Mouse (Mus musculus) kidney, embryonic 16.5 days (tissue): ENCODE data around the gene Chp2. TPM values are rescaled to one million over a fixed set of nuclear protein-coding genes. Genes with fewer than 3 reads are reported as not detected.

ENCODE experiments used
- ATAC-seq: fragments of 200-750 bp; cut with Nextera tagmentation; 2 replicates; pipeline ENCODE4 v1.8.0; 2017; ENCODE audit warnings: moderate TSS enrichment; ENCODE audit not compliant: low FRiP score, low TSS enrichment
- H3K27ac ChIP-seq: fragments of 300-500 bp; sonication (generic); 2 replicates; pipeline ENCODE4 v1.5.1; 2014; ENCODE audit warnings: low read length
- H3K27me3 ChIP-seq: fragments of 300-500 bp; sonication (generic); 2 replicates; pipeline ENCODE4 v1.6.1; 2014; ENCODE audit warnings: low read length, control low read depth, mixed read lengths; ENCODE audit not compliant: insufficient read depth
- H3K36me3 ChIP-seq: fragments of 300-500 bp; sonication (generic); 2 replicates; pipeline ENCODE4 v1.6.1; 2014; ENCODE audit warnings: low read length, control low read depth, mixed read lengths; ENCODE audit not compliant: insufficient read depth
- H3K4me1 ChIP-seq: fragments of 300-500 bp; sonication (generic); 2 replicates; pipeline ENCODE4 v1.6.1; 2014; ENCODE audit warnings: low read length, control low read depth, mixed read lengths; ENCODE audit not compliant: insufficient read depth
- H3K4me2 ChIP-seq: fragments of 300-500 bp; sonication (generic); replicated peaks from 2 replicates; pipeline ENCODE4 v1.6.1; 2014; ENCODE audit warnings: low read depth, low read length
- H3K4me3 ChIP-seq: fragments of 300-500 bp; sonication (generic); 2 replicates; pipeline ENCODE4 v1.5.1; 2014; ENCODE audit warnings: mild to moderate bottlenecking, low read length
- H3K9ac ChIP-seq: fragments of 300-500 bp; sonication (generic); replicated peaks from 2 replicates; pipeline ENCODE4 v1.6.1; 2014; ENCODE audit warnings: low read length
- H3K9me3 ChIP-seq: fragments of 300-500 bp; sonication (generic); 2 replicates; pipeline ENCODE4 v1.6.1; 2016; ENCODE audit warnings: low read length, control low read depth
- WGBS: fragments of 180-500 bp; shearing (Covaris S2); extraction: QIAGEN DNeasy Blood & Tissue Kit; methylation state at CpG from one replicate; pipeline ENCODE4 v1.1.7; 2014; 5-methylcytosine and 5-hydroxymethylcytosine counted together
- polyA plus RNA-seq: library from polyadenylated mRNA; unstranded; fragments of >200 nt; fragmentation: Nextera tagmentation; extraction: Ambion mirVana; gene quantifications from 2 replicates; pipeline ENCODE4 v1.2.1, GENCODE M21; 2015

Chp2 gene
- polyA plus RNA-seq, 1 experiment from 2014 or later = 0.46 TPM

DNA sequence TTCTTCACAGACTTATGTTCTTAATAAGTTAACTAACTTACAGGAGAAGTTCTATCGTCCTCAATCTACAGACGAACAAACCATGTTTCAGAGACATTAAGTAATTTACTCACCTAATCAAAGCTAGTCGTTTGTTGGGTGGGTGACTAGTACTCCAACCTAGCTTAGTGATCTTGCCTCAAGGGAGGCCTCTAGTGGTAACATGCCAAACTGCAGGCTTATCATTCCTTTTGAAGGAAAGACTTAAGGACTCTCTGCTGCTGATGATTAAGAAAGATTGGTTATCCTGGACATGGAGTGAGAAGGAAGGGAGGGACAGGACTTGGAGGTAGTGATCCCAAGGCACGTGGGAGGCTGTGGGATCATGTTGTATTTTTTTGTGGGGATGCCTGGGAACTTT is 22.0 kb upstream of the Chp2 start:
- H3K9ac ChIP-seq = no peak overlapping the region
- no peak for ATAC-seq

DNA sequence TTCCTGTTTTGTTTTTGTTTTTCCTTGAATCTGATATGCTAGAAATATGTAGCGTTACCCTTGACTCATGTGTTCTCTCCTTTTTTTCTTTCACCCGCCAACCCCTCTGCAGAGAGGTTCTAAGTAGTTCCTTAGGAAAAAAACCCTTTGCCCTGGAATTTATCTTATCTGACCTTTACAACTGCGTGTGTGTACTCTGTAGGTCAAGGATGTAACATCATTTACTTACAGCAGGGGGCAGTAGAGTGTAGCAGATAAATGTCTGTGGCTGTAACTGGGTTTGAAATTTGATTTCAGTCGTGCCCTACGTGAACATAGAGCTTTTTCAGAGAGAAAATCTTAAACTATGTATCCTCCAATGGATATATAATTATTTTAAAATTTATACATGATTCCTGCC is 20.0 kb upstream of the Chp2 start:
- H3K4me1 ChIP-seq = no peaks in the 10 kb centered on the region
- no peak overlapping the region for H3K4me3 ChIP-seq
- no peaks in the 10 kb centered on the region for H3K27me3 ChIP-seq
- H3K27ac ChIP-seq = no peak overlapping the region
- H3K9ac ChIP-seq = no peak overlapping the region
- ATAC-seq = no peak
- WGBS = 25% methylated on average over 5 of the region's 5 CpGs
- H3K4me2 ChIP-seq = no peak overlapping the region
- H3K9me3 ChIP-seq = no peaks in the 10 kb centered on the region
- no peaks in the 10 kb centered on the region for H3K36me3 ChIP-seq

More for the DNA sequence above, 22.0 kb upstream of the Chp2 start:
- no peak overlapping the region for H3K27ac ChIP-seq
- no peak overlapping the region for H3K4me3 ChIP-seq
- H3K4me1 ChIP-seq = no peaks in the 10 kb centered on the region
- no peak overlapping the region for H3K4me2 ChIP-seq
- 23% methylated on average over 4 of the region's 4 CpGs for WGBS
- no peaks in the 10 kb centered on the region for H3K27me3 ChIP-seq
- H3K9me3 ChIP-seq = no peaks in the 10 kb centered on the region
- no peaks in the 10 kb centered on the region for H3K36me3 ChIP-seq

DNA sequence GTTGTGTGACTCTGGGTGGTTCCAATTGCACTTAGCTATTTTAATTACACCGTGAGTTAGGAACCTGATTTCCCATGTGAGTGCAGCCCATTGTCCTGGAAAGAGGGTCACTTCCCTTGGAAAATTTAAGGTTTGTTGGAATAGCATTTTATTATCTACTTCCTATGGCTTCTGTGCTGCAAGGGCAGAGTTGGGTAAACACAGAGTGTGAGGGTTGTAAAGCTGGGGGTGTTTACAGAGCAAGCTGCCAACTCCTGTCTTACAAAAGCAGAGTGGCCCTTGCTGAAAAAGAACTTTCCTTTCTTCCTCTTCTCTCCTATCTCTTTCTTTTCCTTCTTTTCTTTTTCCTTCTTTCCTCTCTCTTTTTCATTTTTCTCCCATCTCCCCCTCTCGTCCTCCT is 15.4 kb upstream of the Chp2 start:
- Histone ChIP-seq H3K9me3 (no peaks in the 10 kb centered on the region), H3K36me3 (no peaks in the 10 kb centered on the region), H3K4me3 (no peak overlapping the region), H3K4me1 (no peaks in the 10 kb centered on the region), H3K9ac (no peak overlapping the region), H3K27me3 (no peaks in the 10 kb centered on the region), H3K4me2 (no peak overlapping the region), H3K27ac (no peak overlapping the region)
- 21% methylated on average over 2 of the region's 2 CpGs for WGBS
- ATAC-seq = no peak

DNA sequence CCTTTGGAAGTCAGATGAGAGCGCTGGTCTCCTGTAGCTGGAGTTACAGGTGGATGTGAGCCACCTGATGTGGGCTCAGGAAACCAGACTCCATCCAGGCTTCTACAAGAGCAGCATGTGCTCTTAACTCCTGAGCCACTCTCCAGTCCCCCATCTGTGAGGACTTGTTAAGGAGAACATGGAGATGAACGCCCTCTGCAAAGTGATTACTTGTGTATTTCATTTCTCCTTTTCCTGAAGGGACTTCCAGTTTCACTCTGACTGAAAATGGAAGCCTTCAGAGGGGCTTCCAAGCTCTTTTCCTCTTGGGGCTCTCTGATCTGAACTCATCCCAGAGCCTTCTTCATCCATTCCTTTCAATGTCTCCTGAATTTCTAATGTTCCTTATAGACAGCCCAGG is 13.2 kb upstream of the Chp2 start:
- Histone ChIP-seq H3K4me3 (no peak overlapping the region), H3K4me2 (no peak overlapping the region), H3K9me3 (no peaks in the 10 kb centered on the region), H3K27ac (no peak overlapping the region), H3K9ac (no peak overlapping the region), H3K27me3 (no peaks in the 10 kb centered on the region), H3K36me3 (no peaks in the 10 kb centered on the region), H3K4me1 (no peaks in the 10 kb centered on the region)
- ATAC-seq = no peak
- 85% methylated on average over 2 of the region's 2 CpGs for WGBS

DNA sequence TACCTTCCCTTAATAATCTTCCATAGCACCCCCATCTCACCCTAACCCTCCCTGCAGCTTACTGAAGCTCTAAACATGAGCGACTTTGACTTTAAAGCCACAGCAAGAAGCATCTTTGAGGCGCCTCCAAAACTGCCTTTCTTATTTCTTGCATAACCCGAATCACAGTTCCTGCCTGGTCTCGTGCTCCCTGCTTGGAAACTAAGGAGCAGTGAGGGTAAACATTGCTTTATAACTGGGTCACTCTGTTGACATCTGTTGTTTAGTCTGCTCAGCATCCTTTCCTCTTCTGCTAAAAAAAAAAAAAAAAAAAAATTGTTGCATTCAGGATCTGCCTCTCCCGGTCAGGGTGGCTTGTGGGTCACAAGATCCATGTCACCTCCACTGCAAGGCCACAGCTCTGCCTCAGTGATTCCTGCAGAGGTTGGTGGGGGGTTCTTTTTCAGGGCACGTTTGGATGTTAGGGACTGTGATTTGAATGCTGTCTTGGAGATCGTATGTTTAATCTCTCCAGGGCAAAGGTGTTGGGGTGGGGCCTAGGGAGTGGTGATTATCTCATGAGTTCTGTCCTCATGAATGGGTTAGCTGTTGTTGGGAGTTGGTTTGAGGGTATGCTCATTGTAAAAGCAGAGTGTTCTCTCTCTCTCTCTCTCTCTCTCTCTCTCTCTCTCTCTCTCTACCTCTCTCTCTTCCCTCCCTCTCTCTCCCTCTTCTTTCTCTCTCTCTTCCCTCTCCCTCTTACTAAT is 10.8 kb upstream of the Chp2 start:
- no peak overlapping the region for H3K4me2 ChIP-seq
- no peaks in the 10 kb centered on the region for H3K27me3 ChIP-seq
- no peak overlapping the region for H3K9ac ChIP-seq
- no peaks in the 10 kb centered on the region for H3K9me3 ChIP-seq
- H3K4me1 ChIP-seq = no peaks in the 10 kb centered on the region
- no peak overlapping the region for H3K27ac ChIP-seq
- no peaks in the 10 kb centered on the region for H3K36me3 ChIP-seq
- 39% methylated on average over 7 of the region's 7 CpGs for WGBS
- no peak for ATAC-seq
- H3K4me3 ChIP-seq = no peak overlapping the region

DNA sequence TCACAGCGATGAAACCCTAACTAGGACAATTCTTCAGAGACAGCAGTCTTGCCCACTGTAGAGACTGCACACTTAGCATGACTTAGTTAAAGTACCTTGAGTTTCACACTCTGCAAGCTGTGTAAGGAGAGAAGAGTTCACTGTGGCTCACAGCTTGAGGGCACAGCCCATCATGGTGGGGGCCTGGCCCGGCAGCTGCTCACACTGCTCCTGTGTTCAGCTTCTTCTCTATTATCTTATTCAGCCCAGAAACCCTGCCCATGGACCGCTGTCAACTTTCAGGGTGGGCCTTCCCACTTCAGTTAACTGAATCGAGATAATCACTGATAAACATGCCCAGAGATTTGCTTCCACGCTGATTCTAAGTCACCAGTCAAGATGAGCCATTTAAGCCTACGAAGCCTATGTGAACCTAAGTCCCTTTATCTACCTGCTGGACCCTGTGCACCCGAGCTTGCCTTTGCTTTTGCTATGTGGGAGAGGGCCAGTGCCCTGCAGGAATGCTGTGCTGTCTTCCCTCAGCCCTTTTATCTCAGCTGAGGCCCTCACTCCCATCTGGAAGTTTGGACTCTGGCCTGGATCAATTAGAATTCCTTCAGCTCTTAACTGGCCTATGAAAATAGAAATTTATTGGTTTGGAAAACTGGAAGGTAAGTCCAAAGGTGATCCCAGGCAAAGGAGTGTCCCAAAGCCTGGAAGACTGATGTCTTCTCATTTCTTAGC is 6.9 kb downstream of the Chp2 start:
- 70% methylated on average over 7 of the region's 7 CpGs for WGBS
- no peak overlapping the region for H3K27ac ChIP-seq

DNA sequence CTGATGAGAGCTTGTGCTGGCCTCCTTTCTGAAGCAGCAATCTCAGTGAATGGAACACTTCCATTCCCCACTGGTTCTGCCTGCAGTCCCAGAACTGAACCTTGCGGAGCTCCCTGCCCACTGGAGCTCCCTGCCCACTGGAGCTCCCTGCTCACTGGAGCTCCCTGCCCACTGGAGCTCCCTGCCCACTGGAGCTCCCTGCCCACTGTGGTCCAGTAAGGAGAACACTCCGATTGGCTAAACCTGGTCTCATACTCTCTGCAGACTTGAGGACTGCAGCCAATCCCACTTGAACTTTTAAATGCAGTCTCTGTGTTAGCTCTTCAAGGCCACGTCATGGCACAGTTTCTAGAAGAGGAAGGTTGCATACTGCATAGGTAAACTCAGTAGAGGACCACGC is 7.4 kb downstream of the Chp2 start:
- 0 out of 2 replicates have a peak, but pooled peaks cover 3% of the 10 kb centered on the region for H3K4me1 ChIP-seq
- no peak overlapping the region for H3K4me3 ChIP-seq
- H3K4me2 ChIP-seq = no peak overlapping the region
- H3K9ac ChIP-seq = no peak overlapping the region
- no peak overlapping the region for H3K27ac ChIP-seq
- H3K36me3 ChIP-seq = no peaks in the 10 kb centered on the region
- no peaks in the 10 kb centered on the region for H3K9me3 ChIP-seq
- WGBS = 82% methylated on average over 4 of the region's 4 CpGs
- no peak for ATAC-seq
- H3K27me3 ChIP-seq = no peaks in the 10 kb centered on the region

More for the DNA sequence above, 6.9 kb downstream of the Chp2 start:
- no peaks in the 10 kb centered on the region for H3K9me3 ChIP-seq
- H3K4me3 ChIP-seq = no peak overlapping the region
- H3K4me1 ChIP-seq = 0 out of 2 replicates have a peak, but pooled peaks cover 3% of the 10 kb centered on the region
- H3K27me3 ChIP-seq = no peaks in the 10 kb centered on the region
- H3K4me2 ChIP-seq = no peak overlapping the region
- no peak for ATAC-seq
- H3K9ac ChIP-seq = no peak overlapping the region
- no peaks in the 10 kb centered on the region for H3K36me3 ChIP-seq

DNA sequence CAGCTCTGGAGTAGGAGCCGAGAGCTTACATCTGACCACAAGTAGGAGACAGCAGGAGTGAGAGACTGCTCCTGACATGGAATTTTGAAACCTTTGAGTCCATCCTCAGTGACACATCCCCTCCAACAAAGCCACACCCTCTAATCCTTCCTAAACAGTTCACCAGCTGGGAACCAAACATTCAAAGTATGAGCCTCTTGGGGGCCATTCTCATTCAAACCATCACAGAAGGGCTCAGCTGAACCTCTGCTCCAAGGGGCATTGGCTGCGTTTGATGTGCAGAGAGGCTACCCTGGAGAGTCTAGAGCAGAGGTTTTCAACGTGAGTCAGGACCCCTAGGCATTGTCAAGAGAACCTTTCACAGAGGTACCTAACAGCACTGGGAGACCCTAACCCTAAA is 10.0 kb downstream of the Chp2 start:
- Histone ChIP-seq H3K36me3 (no peaks in the 10 kb centered on the region), H3K9ac (no peak overlapping the region), H3K9me3 (no peaks in the 10 kb centered on the region), H3K27ac (no peak overlapping the region), H3K4me3 (no peak overlapping the region), H3K4me1 (0 out of 2 replicates have a peak, but pooled peaks cover 3% of the 10 kb centered on the region), H3K27me3 (no peaks in the 10 kb centered on the region), H3K4me2 (no peak overlapping the region)
- no peak for ATAC-seq
- 49% methylated on average over 3 of the region's 3 CpGs for WGBS

DNA sequence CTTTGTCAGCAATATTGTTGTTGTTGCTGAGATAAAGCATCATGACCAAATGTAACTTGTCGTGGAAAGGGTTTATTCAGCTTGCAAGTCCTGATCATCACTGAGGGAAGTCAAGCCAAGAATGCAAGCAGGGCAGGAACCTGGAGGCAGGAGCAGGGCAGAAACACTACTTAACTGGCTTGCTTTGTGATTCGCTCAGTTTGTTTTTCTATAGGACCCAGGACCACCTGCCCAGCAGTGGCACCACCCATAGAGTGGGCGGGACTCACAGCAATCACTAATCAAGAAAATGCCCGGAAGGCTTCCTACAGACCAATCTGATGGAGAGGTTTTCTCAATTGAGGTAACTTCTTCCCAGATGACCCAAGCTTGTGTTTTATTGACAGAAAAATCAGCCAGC is 10.6 kb downstream of the Chp2 start:
- Histone ChIP-seq H3K27ac (no peak overlapping the region), H3K9me3 (no peaks in the 10 kb centered on the region), H3K4me3 (no peak overlapping the region), H3K27me3 (no peaks in the 10 kb centered on the region), H3K4me2 (no peak overlapping the region), H3K4me1 (0 out of 2 replicates have a peak, but pooled peaks cover 3% of the 10 kb centered on the region), H3K9ac (no peak overlapping the region), H3K36me3 (no peaks in the 10 kb centered on the region)
- no peak for ATAC-seq
- 73% methylated on average over 4 of the region's 4 CpGs for WGBS

DNA sequence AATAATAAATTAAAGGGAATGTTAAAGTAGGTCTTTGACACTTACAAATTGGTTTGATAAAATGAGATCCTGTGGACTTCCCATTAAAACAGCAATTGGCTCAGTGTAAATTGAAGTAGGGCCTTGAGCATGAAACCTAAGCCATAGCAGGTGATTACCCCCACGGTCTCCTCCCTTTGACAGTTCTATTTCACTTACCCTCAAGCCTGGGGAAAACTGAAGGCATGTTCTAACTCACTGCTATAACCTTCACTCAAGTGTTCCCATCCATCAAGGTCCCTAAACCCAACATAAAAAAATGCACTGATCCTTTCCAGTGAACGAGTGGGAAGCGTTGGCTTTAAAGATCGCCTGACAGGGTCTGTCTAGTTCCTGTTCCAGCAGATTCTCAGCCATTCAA is 11.6 kb downstream of the Chp2 start:
- H3K4me1 ChIP-seq = 0 out of 2 replicates have a peak, but pooled peaks cover 3% of the 10 kb centered on the region
- no peak overlapping the region for H3K27ac ChIP-seq
- peak; percentile 42 for ATAC-seq
- H3K27me3 ChIP-seq = no peaks in the 10 kb centered on the region
- H3K4me2 ChIP-seq = no peak overlapping the region
- no peak overlapping the region for H3K4me3 ChIP-seq
- WGBS = 33% methylated on average over 4 of the region's 4 CpGs
- H3K36me3 ChIP-seq = no peaks in the 10 kb centered on the region
- H3K9ac ChIP-seq = no peak overlapping the region
- no peaks in the 10 kb centered on the region for H3K9me3 ChIP-seq
